Mouse (Mus musculus) spleen, postnatal 36 days (tissue): ENCODE data around the gene Ptprd.
"Not testable (repeated sequence)": the region's sequence is repeated elsewhere in the genome, so short reads cannot be mapped to it uniquely, and the experiment has no call there.

Source experiments
- DNase-seq, 2 experiments: peaks; one replicate each; pipeline ENCODE4 v3.0.0; 2022; ENCODE audit warnings: low spot score in 2 of 2, mixed read lengths in 1 of 2

Ptprd gene

GRCm38 (mm10) chr4:76449466-76450350 lies 1762.1 kb downstream of the Ptprd start:
- no peak for DNase-seq

GRCm38 (mm10) chr4:76448678-76449465 lies 1762.9 kb downstream of the Ptprd start:
- DNase-seq, result no peak

GRCm38 (mm10) chr4:76447396-76447795 lies 1764.4 kb downstream of the Ptprd start:
- no peak for DNase-seq

GRCm38 (mm10) chr4:76444778-76445177 lies 1767.0 kb downstream of the Ptprd start:
- no peak for DNase-seq

GRCm38 (mm10) chr4:76443553-76443952 lies 1768.2 kb downstream of the Ptprd start:
- DNase-seq, result no peak

GRCm38 (mm10) chr4:76440791-76441364 lies 1770.9 kb downstream of the Ptprd start:
- no peak for DNase-seq

- DNase-seq, result no peak
Observed at GRCm38 (mm10) chr4:76438496-76439079, 1773.2 kb downstream of the Ptprd start.

GRCm38 (mm10) chr4:76438068-76438467 lies 1773.7 kb downstream of the Ptprd start:
- DNase-seq, result no peak

- DNase-seq, result no peak
Observed at GRCm38 (mm10) chr4:76435920-76436319, 1775.8 kb downstream of the Ptprd start.

- no peak for DNase-seq
Observed at GRCm38 (mm10) chr4:76429769-76430168, 1782.0 kb downstream of the Ptprd start.

- not testable (repeated sequence) for DNase-seq
Observed at GRCm38 (mm10) chr4:76427036-76427435, 1784.7 kb downstream of the Ptprd start.

- DNase-seq, result no peak
Observed at GRCm38 (mm10) chr4:76425230-76425575, 1786.6 kb downstream of the Ptprd start.

GRCm38 (mm10) chr4:76424324-76425229 lies 1787.2 kb downstream of the Ptprd start:
- no peak for DNase-seq

- no peak for DNase-seq
Observed at GRCm38 (mm10) chr4:76422113-76422512, 1789.6 kb downstream of the Ptprd start.

- DNase-seq, result no peak
Observed at GRCm38 (mm10) chr4:76419641-76420040, 1792.1 kb downstream of the Ptprd start.

- DNase-seq, result no peak
Observed at GRCm38 (mm10) chr4:76417676-76418075, 1794.1 kb downstream of the Ptprd start.

GRCm38 (mm10) chr4:76415624-76416023 lies 1796.1 kb downstream of the Ptprd start:
- DNase-seq, result no peak

- no peak for DNase-seq
Observed at GRCm38 (mm10) chr4:76414591-76414990, 1797.2 kb downstream of the Ptprd start.

GRCm38 (mm10) chr4:76410053-76410452 lies 1801.7 kb downstream of the Ptprd start:
- DNase-seq, result no peak

- DNase-seq, result no peak
Observed at GRCm38 (mm10) chr4:76409159-76409558, 1802.6 kb downstream of the Ptprd start.

GRCm38 (mm10) chr4:76405862-76406454 lies 1805.8 kb downstream of the Ptprd start:
- DNase-seq, result no peak
